Mouse (Mus musculus) CH12.LX (cell line): ENCODE data around the gene Mslnl. TPM values are rescaled to one million over a fixed set of nuclear protein-coding genes. Genes with fewer than 3 reads are reported as not detected.

Experiments
- DNase-seq: peaks from one replicate; pipeline ENCODE4 v3.0.0-alpha.2; 2013; ENCODE audit errors: extremely low read depth
- H3K27ac ChIP-seq: 2 replicates; pipeline ENCODE4 v1.5.1; 2012; ENCODE audit warnings: low read depth, mild to moderate bottlenecking, control low read depth, moderate library complexity; ENCODE audit not compliant: insufficient read depth
- H3K27me3 ChIP-seq: replicated peaks from 2 replicates; pipeline ENCODE3; 2012; ENCODE audit warnings: inconsistent platforms
- H3K36me3 ChIP-seq, 2 experiments: replicated peaks in 1 of 2; 2 replicates each; pipeline versions ENCODE3 to v1.6.1; 2012; ENCODE audit warnings: inconsistent platforms in 1 of 2, low read length in 1 of 2, mild to moderate bottlenecking in 1 of 2, mixed read lengths in 1 of 2, moderate library complexity in 1 of 2; ENCODE audit not compliant: control insufficient read depth in 1 of 2, insufficient read depth in 1 of 2
- H3K4me1 ChIP-seq, 2 experiments: 2 replicates each; pipeline ENCODE4 v1.6.1; 2012; ENCODE audit warnings: inconsistent platforms in 1 of 2, moderate library complexity in 1 of 2; ENCODE audit not compliant: insufficient read depth in 2 of 2, control insufficient read depth in 1 of 2
- H3K4me2 ChIP-seq: 2 replicates; pipeline ENCODE4 v1.6.1; 2012; ENCODE audit warnings: low read depth, mild to moderate bottlenecking, control low read depth; ENCODE audit not compliant: poor library complexity, insufficient read depth, severe bottlenecking
- H3K4me3 ChIP-seq, 3 experiments: fragments of 150-350 bp in 1 of 3; sonication (generic) in 1 of 3; replicated peaks in 1 of 3; 2 replicates each; pipeline versions ENCODE3 to v1.5.1; 2011 to 2012; ENCODE audit warnings: low read depth in 2 of 3, low read length in 2 of 3, mild to moderate bottlenecking in 2 of 3, moderate library complexity in 2 of 3, control low read depth in 1 of 3, improper control_type of control experiment in 1 of 3, inconsistent platforms in 1 of 3, mixed read lengths in 1 of 3; ENCODE audit not compliant: poor library complexity in 1 of 3
- H3K79me2 ChIP-seq: replicated peaks from 2 replicates; pipeline ENCODE4 v1.6.1; 2012; ENCODE audit warnings: mild to moderate bottlenecking, moderate library complexity; ENCODE audit not compliant: control insufficient read depth, poor library complexity, insufficient read depth, severe bottlenecking; ENCODE audit errors: extremely low read depth
- H3K9ac ChIP-seq: 2 replicates; pipeline ENCODE4 v1.6.1; 2012; ENCODE audit warnings: low read depth, mild to moderate bottlenecking, control low read depth, moderate library complexity; ENCODE audit not compliant: insufficient read depth
- H3K9me3 ChIP-seq: replicated peaks from 2 replicates; pipeline ENCODE3; 2012; ENCODE audit warnings: low read length, inconsistent platforms, mixed read lengths
- CHD1 ChIP-seq: IDR thresholded peaks from 2 replicates; pipeline ENCODE4 v1.6.1; 2012; ENCODE audit warnings: low read depth, low read length, improper control_type of control experiment, inconsistent platforms
- CTCF ChIP-seq, 2 experiments: IDR thresholded peaks in 1 of 2; conservative IDR thresholded peaks in 1 of 2; 2 replicates each; pipeline ENCODE4 v1.5.1; 2011 to 2012; ENCODE audit warnings: low read depth in 2 of 2, low read length in 2 of 2, improper control_type of control experiment in 1 of 2, inconsistent platforms in 1 of 2, mild to moderate bottlenecking in 1 of 2, moderate library complexity in 1 of 2
- E2F4 ChIP-seq: IDR thresholded peaks from 2 replicates; pipeline ENCODE4 v1.6.1; 2011; ENCODE audit warnings: low read depth, low read length, improper control_type of control experiment; ENCODE audit not compliant: insufficient replicate concordance
- ELF1 ChIP-seq: IDR thresholded peaks from 2 replicates; pipeline ENCODE4 v1.6.1; 2014; ENCODE audit warnings: low read depth, mild to moderate bottlenecking, inconsistent platforms, low read length, improper control_type of control experiment
- ETS1 ChIP-seq: conservative IDR thresholded peaks from 2 replicates; pipeline ENCODE4 v1.6.1; 2012; ENCODE audit warnings: low read depth, mild to moderate bottlenecking, inconsistent platforms, low read length, improper control_type of control experiment, moderate library complexity
- GABPA ChIP-seq: IDR thresholded peaks from 2 replicates; pipeline ENCODE4 v1.6.1; 2012; ENCODE audit warnings: low read depth, low read length, improper control_type of control experiment, inconsistent platforms; ENCODE audit not compliant: insufficient replicate concordance
- KAT2A ChIP-seq: IDR thresholded peaks from 2 replicates; pipeline ENCODE4 v1.6.1; 2012; ENCODE audit warnings: low read length, improper control_type of control experiment, inconsistent platforms; ENCODE audit not compliant: insufficient replicate concordance
- MAFK ChIP-seq: IDR thresholded peaks from 2 replicates; pipeline ENCODE4 v1.6.1; 2011; ENCODE audit warnings: low read length, improper control_type of control experiment; ENCODE audit not compliant: insufficient replicate concordance
- MAX ChIP-seq: IDR thresholded peaks from 2 replicates; pipeline ENCODE4 v1.6.1; 2011; ENCODE audit warnings: low read length, improper control_type of control experiment
- MYC ChIP-seq: IDR thresholded peaks from 2 replicates; pipeline ENCODE4 v1.6.1; 2011; ENCODE audit warnings: low read depth, mild to moderate bottlenecking, improper control_type of control experiment, low read length
- NRF1 ChIP-seq: IDR thresholded peaks from 2 replicates; pipeline ENCODE4 v1.6.1; 2014; ENCODE audit warnings: low read depth, mild to moderate bottlenecking, inconsistent platforms, low read length, improper control_type of control experiment, moderate library complexity
- PAX5 ChIP-seq: IDR thresholded peaks from 2 replicates; pipeline ENCODE4 v1.6.1; 2012; ENCODE audit warnings: low read length, inconsistent platforms, mixed read lengths
- POLR2A ChIP-seq: IDR thresholded peaks from 2 replicates; pipeline ENCODE4 v1.6.1; 2011; ENCODE audit warnings: low read depth, mild to moderate bottlenecking, improper control_type of control experiment, low read length
- RAD21 ChIP-seq: IDR thresholded peaks from 2 replicates; pipeline ENCODE4 v1.6.1; 2011; ENCODE audit warnings: low read depth, mild to moderate bottlenecking, low read length, improper control_type of control experiment, moderate library complexity
- RCOR1 ChIP-seq: conservative IDR thresholded peaks from 2 replicates; pipeline ENCODE4 v1.6.1; 2012; ENCODE audit warnings: low read depth, mild to moderate bottlenecking, inconsistent platforms, low read length, improper control_type of control experiment
- SIN3A ChIP-seq: IDR thresholded peaks from 2 replicates; pipeline ENCODE4 v1.6.1; 2012; ENCODE audit warnings: low read length, improper control_type of control experiment, inconsistent platforms
- UBTF ChIP-seq: IDR thresholded peaks from 2 replicates; pipeline ENCODE4 v1.6.1; 2012; ENCODE audit warnings: low read depth, mild to moderate bottlenecking, inconsistent platforms, low read length, improper control_type of control experiment, moderate library complexity
- ZC3H11A ChIP-seq: IDR thresholded peaks from 2 replicates; pipeline ENCODE4 v1.6.1; 2012; ENCODE audit warnings: low read depth, mild to moderate bottlenecking, inconsistent platforms, low read length, improper control_type of control experiment
- ZKSCAN1 ChIP-seq: IDR thresholded peaks from 2 replicates; pipeline ENCODE4 v1.6.1; 2012; ENCODE audit warnings: low read depth, inconsistent platforms, low read length, improper control_type of control experiment, borderline replicate concordance
- dilution Hi-C: fragments of 300-500 bp; cut with MboI; formaldehyde crosslinking; loops from 2 replicates; pipeline ENCODE4 v1.14.3; 2020; ENCODE audit warnings: low sequenced_read_pairs; ENCODE audit not compliant: extremely low pct_unique_long_range_greater_than_20kb, extremely low pct_ligation_motif_present
- in situ Hi-C: fragments of 300-500 bp; cut with MboI; formaldehyde crosslinking; loops from 3 replicates; pipeline ENCODE4 v1.14.3; 2019; ENCODE audit warnings: low sequenced_read_pairs, low pct_ligation_motif_present, low pct_unique_long_range_greater_than_20kb, mixed read lengths
- polyA plus RNA-seq: library from polyadenylated mRNA; unstranded; fragments of >175 nt; gene quantifications from 2 replicates; pipeline ENCODE4 v1.2.1, GENCODE M21; 2012; ENCODE audit warnings: low read depth; ENCODE audit not compliant: insufficient read length
- total RNA-seq, 2 experiments: library from RNA; depleted of rRNA; stranded (reverse); fragments of 300-350 nt in 1 of 2; fragments of >200 nt in 1 of 2; gene quantifications; 2 replicates each; pipeline ENCODE4 v1.2.3; 2012 to 2014

The Mslnl gene
- total and polyA plus RNA-seq, 3 experiments = not detected

DNA sequence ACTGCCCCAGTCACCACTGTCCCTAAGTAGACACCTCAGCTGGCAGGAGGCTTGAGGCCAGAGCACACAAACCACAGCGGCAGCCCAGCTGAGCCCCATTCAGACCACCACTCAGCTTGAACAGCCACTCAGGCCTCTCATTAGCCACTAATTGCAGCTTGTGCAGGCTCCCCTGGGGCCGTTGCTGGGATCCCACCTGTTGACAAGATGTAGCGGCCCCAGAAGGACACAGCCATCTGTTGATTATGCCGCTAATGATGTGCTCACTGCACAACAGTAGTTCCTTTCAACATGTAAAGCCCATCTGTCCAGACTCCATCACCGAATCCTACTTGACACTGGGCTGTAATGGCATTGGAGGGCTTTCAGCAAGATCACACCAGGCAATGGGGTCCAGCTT is 30.0 kb downstream of the Mslnl start:
- H3K9ac ChIP-seq = no peak overlapping the region
- TF ChIP-seq ELF1 (no peak), MAFK (no peak)
- H3K79me2 ChIP-seq = no peaks in the 10 kb centered on the region
- in situ Hi-C loops (no loop called here), dilution Hi-C loops (no loop called here)
- H3K27me3 ChIP-seq = peaks cover 78% of the 10 kb centered on the region
- no peak overlapping the region for H3K27ac ChIP-seq
- no peak overlapping the region for H3K4me3 ChIP-seq
- H3K9me3 ChIP-seq = no peaks in the 10 kb centered on the region
- peaks cover 0 to 7% of the 10 kb centered on the region in 2 experiments; a peak in 2 of 4 replicates for H3K4me1 ChIP-seq
- no peaks in the 10 kb centered on the region for H3K36me3 ChIP-seq
- no peak for DNase-seq
- no peak overlapping the region for H3K4me2 ChIP-seq

DNA sequence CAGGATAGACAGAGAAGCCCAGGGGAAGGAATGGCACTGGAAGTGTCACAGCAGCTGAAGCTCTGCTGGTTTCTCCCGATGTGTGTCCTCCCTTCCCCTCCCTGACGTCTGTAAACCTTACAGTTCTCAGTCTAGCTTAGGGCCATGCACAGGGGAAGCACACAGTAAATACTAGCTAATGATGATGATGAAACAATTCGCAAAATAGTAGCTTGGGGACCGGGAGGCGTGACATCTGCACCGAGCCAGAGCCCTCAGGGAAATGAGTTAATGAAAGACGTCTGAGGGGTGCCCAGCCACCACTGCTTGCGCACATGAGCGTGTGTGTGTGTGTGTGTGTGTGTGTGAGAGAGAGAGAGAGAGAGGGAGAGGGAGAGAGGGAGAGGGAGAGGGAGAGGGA is 33.5 kb downstream of the Mslnl start:
- H3K27ac ChIP-seq = peak overlapping the region; percentile 30; the same call in 1 of the 2 replicates
- H3K4me2 ChIP-seq = peak overlapping the region; percentile 57
- TF ChIP-seq ZC3H11A (no peak), MAFK (no peak), MAX (no peak), RCOR1 (no peak), POLR2A (no peak), PAX5 (no peak), E2F4 (no peak), SIN3A (no peak), RAD21 (no peak), ELF1 (no peak), CHD1 (no peak), NRF1 (no peak), GABPA (no peak), UBTF (no peak), ZKSCAN1 (no peak), CTCF (conservative IDR thresholded peaks at IDR 0.05 in 1 of 2, IDR thresholded peaks at IDR 0.05 in 1 of 2; ENCODE audit: low read depth in 2 of 2, low read length in 2 of 2) (no peak), ETS1 (no peak), KAT2A (no peak), MYC (no peak)
- peak overlapping the region; percentile 8 for H3K9ac ChIP-seq
- dilution Hi-C loops = no loop called here
- no peaks in the 10 kb centered on the region for H3K36me3 ChIP-seq
- H3K4me1 ChIP-seq = peaks cover 3 to 7% of the 10 kb centered on the region in 2 experiments
- DNase-seq = no peak
- in situ Hi-C loops = no loop called here
- H3K4me3 ChIP-seq = no peak overlapping the region
- H3K9me3 ChIP-seq = no peaks in the 10 kb centered on the region
- peaks cover 66% of the 10 kb centered on the region for H3K27me3 ChIP-seq
- H3K79me2 ChIP-seq = 0 out of 2 replicates have a peak, but pooled peaks cover 3% of the 10 kb centered on the region
